ENCODE assay signal across 20 mouse cellular contexts in genomic region chr17:27134715-27135114, GRCm38 (mm10). TPM values are rescaled to one million over a fixed set of nuclear protein-coding genes. Genes with fewer than 3 reads are reported as not detected.
A peak's percentile ranks its signal among the peaks of the same experiment; 100 is the strongest.
DNase-seq lines count a peak whose midpoint lies in the region; ATAC-seq lines count a peak whose summit lies in the region.
"Had no signal": no experiment of that assay in that cellular context is flagged by ENCODE, and none has a peak within 500 bp of the region (broad histone marks: within the 10 kb centered on the region; RNA-seq: fewer than 3 reads in every experiment).

No protein-coding gene starts in this region.

- no peak overlapping the region for H3K9ac ChIP-seq in hindbrain, embryonic 12.5 days
- peak overlapping the region; percentile 23; the same call in 1 of the 2 replicates for H3K9ac ChIP-seq in midbrain, embryonic 16.5 days (ENCODE audit: low read depth, low read length)
- no peak overlapping the region for H3K9ac ChIP-seq in midbrain, embryonic 15.5 days
- H3K9ac ChIP-seq: forebrain, embryonic 13.5 days had no signal

- H3K36me3 ChIP-seq in hindbrain, embryonic 10.5 days = peaks cover 11% of the 10 kb centered on the region; the same call in 1 of the 2 replicates
- no peaks in the 10 kb centered on the region for H3K36me3 ChIP-seq in hindbrain, embryonic 12.5 days
- H3K36me3 ChIP-seq in midbrain, embryonic 16.5 days (ENCODE audit: control insufficient read depth, insufficient read depth, low read length) = no peaks in the 10 kb centered on the region
- H3K36me3 ChIP-seq in midbrain, embryonic 15.5 days (replicated peaks) = no peaks in the 10 kb centered on the region
- peaks cover 19% of the 10 kb centered on the region for H3K36me3 ChIP-seq in embryonic facial prominence, embryonic 10.5 days (replicated peaks)
- H3K36me3 ChIP-seq: heart, embryonic 10.5 days had no signal

- H3K4me2 ChIP-seq in hindbrain, embryonic 12.5 days (replicated peaks) = no peak overlapping the region
- H3K4me2 ChIP-seq in midbrain, embryonic 16.5 days (ENCODE audit: low read length) = no peak overlapping the region
- H3K4me2 ChIP-seq in midbrain, embryonic 15.5 days = no peak overlapping the region

- H3K4me3 ChIP-seq in hindbrain, embryonic 10.5 days = no peak overlapping the region
- H3K4me3 ChIP-seq in hindbrain, embryonic 12.5 days = no peak overlapping the region
- no peak overlapping the region for H3K4me3 ChIP-seq in midbrain, embryonic 16.5 days (ENCODE audit: low read depth, low read length)
- no peak overlapping the region for H3K4me3 ChIP-seq in midbrain, embryonic 15.5 days
- H3K4me3 ChIP-seq in embryonic facial prominence, embryonic 10.5 days = no peak overlapping the region

- 0 out of 2 replicates have a peak overlapping the region, but pooled peaks have one; percentile 30 for H3K27ac ChIP-seq in hindbrain, embryonic 10.5 days
- no peak overlapping the region for H3K27ac ChIP-seq in hindbrain, embryonic 12.5 days
- H3K27ac ChIP-seq in midbrain, embryonic 16.5 days (ENCODE audit: low read length) = no peak overlapping the region
- H3K27ac ChIP-seq in midbrain, embryonic 15.5 days = no peak overlapping the region
- H3K27ac ChIP-seq in embryonic facial prominence, embryonic 10.5 days (replicated peaks) = peak overlapping the region; percentile 32; the same call in 1 of the 2 replicates
- H3K27ac ChIP-seq: embryonic facial prominence, embryonic 12.5 days had no signal

- H3K4me1 ChIP-seq in hindbrain, embryonic 10.5 days (replicated peaks) = peaks cover 65% of the 10 kb centered on the region
- peaks cover 54% of the 10 kb centered on the region for H3K4me1 ChIP-seq in hindbrain, embryonic 12.5 days
- peaks cover 39% of the 10 kb centered on the region for H3K4me1 ChIP-seq in midbrain, embryonic 16.5 days (ENCODE audit: control insufficient read depth, insufficient read depth, low read length)
- H3K4me1 ChIP-seq in midbrain, embryonic 15.5 days = peaks cover 56% of the 10 kb centered on the region
- peaks cover 62% of the 10 kb centered on the region for H3K4me1 ChIP-seq in embryonic facial prominence, embryonic 10.5 days

- no peaks in the 10 kb centered on the region for H3K9me3 ChIP-seq in hindbrain, embryonic 10.5 days
- no peaks in the 10 kb centered on the region for H3K9me3 ChIP-seq in hindbrain, embryonic 12.5 days (replicated peaks)
- H3K9me3 ChIP-seq in midbrain, embryonic 16.5 days (replicated peaks; ENCODE audit: control insufficient read depth, low read length, poor library complexity, severe bottlenecking) = no peaks in the 10 kb centered on the region
- H3K9me3 ChIP-seq in midbrain, embryonic 15.5 days = no peaks in the 10 kb centered on the region
- H3K9me3 ChIP-seq in embryonic facial prominence, embryonic 10.5 days = no peaks in the 10 kb centered on the region
- H3K9me3 ChIP-seq: embryonic facial prominence, embryonic 12.5 days; forebrain, embryonic 13.5 days; heart, embryonic 10.5 days had no signal

- WGBS in hindbrain, embryonic 10.5 days = 30% methylated on average over 3 of the region's 3 CpGs
- 29% methylated on average over 3 of the region's 3 CpGs for WGBS in hindbrain, embryonic 12.5 days
- 43% methylated on average over 3 of the region's 3 CpGs for WGBS in midbrain, embryonic 16.5 days
- WGBS in midbrain, embryonic 15.5 days = 30% methylated on average over 3 of the region's 3 CpGs
- 24% methylated on average over 3 of the region's 3 CpGs for WGBS in embryonic facial prominence, embryonic 10.5 days

- no peak for ATAC-seq in hindbrain, embryonic 12.5 days (ENCODE audit: low FRiP score)
- ATAC-seq in midbrain, embryonic 16.5 days = no peak
- no peak for ATAC-seq in midbrain, embryonic 15.5 days (replicated peaks)
- ATAC-seq in erythroid progenitor cell, adult 5-6 weeks (replicated peaks; ENCODE audit: low FRiP score, poor library complexity, severe bottlenecking) = no peak

- DNase-seq in hindbrain, embryonic 10.5 days (ENCODE audit: low spot score) = no peak
- peak; percentile 94 for DNase-seq in Muller cell, postnatal 12 days (ENCODE audit: inconsistent ontology term)
- no peak for DNase-seq in embryonic facial prominence, embryonic 10.5 days (ENCODE audit: low spot score)
- no peak for DNase-seq in thymus, postnatal 14 days
- DNase-seq: adrenal gland, postnatal 25 days; cerebellum, adult 2 months; cerebellum, postnatal 14 days; embryo, embryonic 11 days; heart, adult 18-20 months; heart, postnatal 10 days; heart, postnatal 4 days had no signal

- peaks cover 10% of the 10 kb centered on the region; the same call in 1 of the 2 replicates for H3K27me3 ChIP-seq in hindbrain, embryonic 10.5 days (ENCODE audit: insufficient read depth, poor library complexity, severe bottlenecking)
- peaks cover 7% of the 10 kb centered on the region; the same call in 1 of the 2 replicates for H3K27me3 ChIP-seq in hindbrain, embryonic 12.5 days
- H3K27me3 ChIP-seq in midbrain, embryonic 16.5 days (ENCODE audit: control insufficient read depth, insufficient read depth, low read depth, low read length) = no peaks in the 10 kb centered on the region
- 0 out of 2 replicates have a peak, but pooled peaks cover 3% of the 10 kb centered on the region for H3K27me3 ChIP-seq in midbrain, embryonic 15.5 days (replicated peaks)
- peaks cover 17% of the 10 kb centered on the region; the same call in 1 of the 2 replicates for H3K27me3 ChIP-seq in embryonic facial prominence, embryonic 10.5 days (replicated peaks; ENCODE audit: low read depth, poor library complexity, severe bottlenecking)
- H3K27me3 ChIP-seq: embryonic facial prominence, embryonic 12.5 days; forebrain, embryonic 13.5 days had no signal

RNA-seq across cellular contexts. Expression of gene Uqcc2, which starts 1.0 kb away (rescaled TPM):
- 395 and 442 TPM in 2 replicates for polyA plus RNA-seq in hindbrain, embryonic 10.5 days (2016; fragmentation: Nextera tagmentation; extraction: Ambion mirVana)
- 263 and 312 TPM in 2 replicates for polyA plus RNA-seq in hindbrain, embryonic 12.5 days (2016; fragmentation: Nextera tagmentation; extraction: Ambion mirVana)
- 360 and 384 TPM in 2 replicates for polyA plus RNA-seq in midbrain, embryonic 16.5 days (2015; fragmentation: Nextera tagmentation; extraction: Ambion mirVana)
- polyA plus RNA-seq in midbrain, embryonic 15.5 days (2015; fragmentation: Nextera tagmentation; extraction: Ambion mirVana) = 365 and 372 TPM in 2 replicates
- polyA plus RNA-seq in embryonic facial prominence, embryonic 10.5 days (2016; fragmentation: Nextera tagmentation; extraction: Ambion mirVana) = 407 and 410 TPM in 2 replicates
- 9.6 and 33.9 TPM in 2 replicates for total RNA-seq in erythroid progenitor cell, adult 5-6 weeks (2015; ENCODE audit: low replicate concordance)
- 4.2 and 39.0 TPM in 2 replicates for total RNA-seq in erythroid progenitor cell, adult 5-6 weeks (2017; ENCODE audit: low replicate concordance)

RNA-seq across cellular contexts. Expression of gene Ip6k3, which starts 32.9 kb away (rescaled TPM):
- 0.06 and 0.31 TPM in 2 replicates for polyA plus RNA-seq in hindbrain, embryonic 10.5 days (2016; fragmentation: Nextera tagmentation; extraction: Ambion mirVana)
- 0.40 and 0.54 TPM in 2 replicates for polyA plus RNA-seq in hindbrain, embryonic 12.5 days (2016; fragmentation: Nextera tagmentation; extraction: Ambion mirVana)
- polyA plus RNA-seq in midbrain, embryonic 16.5 days (2015; fragmentation: Nextera tagmentation; extraction: Ambion mirVana) = 0.14 and 0.15 TPM in 2 replicates
- 0.21 and 0.40 TPM in 2 replicates for polyA plus RNA-seq in midbrain, embryonic 15.5 days (2015; fragmentation: Nextera tagmentation; extraction: Ambion mirVana)
- not detected in 2 replicates for polyA plus RNA-seq in embryonic facial prominence, embryonic 10.5 days (2016; fragmentation: Nextera tagmentation; extraction: Ambion mirVana)
- total RNA-seq in erythroid progenitor cell, adult 5-6 weeks (2015; ENCODE audit: low replicate concordance) = not detected in 2 replicates
- not detected in 2 replicates for total RNA-seq in erythroid progenitor cell, adult 5-6 weeks (2017; ENCODE audit: low replicate concordance)
- total RNA-seq: common myeloid progenitor, adult 5-6 weeks had no signal
- polyA plus RNA-seq: activated CD4-positive, CD25-positive, alpha-beta regulatory T cell, adult 4 months had no signal

Comparison
In these comparisons a context has a peak if more than half of its experiments do, and no peak if none do; other contexts are left out.
1. H3K27ac ChIP-seq: peak in hindbrain, embryonic 10.5 days (single experiment) and embryonic facial prominence, embryonic 10.5 days (single experiment); none in hindbrain, embryonic 12.5 days (single experiment), midbrain, embryonic 16.5 days (single experiment) and midbrain, embryonic 15.5 days (single experiment).